Mouse (Mus musculus): ENCODE measurements around the gene Hnrnpab. TPM values are rescaled to one million over a fixed set of nuclear protein-coding genes. Genes with fewer than 3 reads are reported as not detected.
"Not testable (repeated sequence)": the region's sequence is repeated elsewhere in the genome, so short reads cannot be mapped to it uniquely, and the experiment has no call there.

Hnrnpab gene
- polyA plus RNA-seq, 1 experiment from 2014 or later, result 369 TPM

- no peak overlapping the region for H3K4me2 ChIP-seq (ENCODE audit: low read length)
- WGBS, result 84% methylated on average over 3 of the region's 3 CpGs
- no peaks in the 10 kb centered on the region for H3K27me3 ChIP-seq (ENCODE audit: control insufficient read depth, insufficient read depth, low read length)
- ATAC-seq (ENCODE audit: insufficient number of reproducible peaks, insufficient read depth, low FRiP score, low read depth), result no peak
- no peaks in the 10 kb centered on the region for H3K9me3 ChIP-seq (ENCODE audit: control insufficient read depth, low read length)
- no peak overlapping the region for H3K27ac ChIP-seq (replicated peaks in 1 of 2; ENCODE audit: control insufficient read depth in 1 of 2, insufficient read depth in 1 of 2, low read depth in 2 of 2, low read length in 2 of 2)
- peaks cover 2 to 11% of the 10 kb centered on the region in 2 experiments; a peak in 3 of 4 replicates for H3K4me1 ChIP-seq (ENCODE audit: control insufficient read depth in 2 of 2, insufficient read depth in 2 of 2, low read length in 2 of 2)
- H3K9ac ChIP-seq (ENCODE audit: low read length), result no peak overlapping the region
- no peak overlapping the region for H3K4me3 ChIP-seq (ENCODE audit: control insufficient read depth in 1 of 2, insufficient read depth in 1 of 2, low read depth in 1 of 2, low read length in 2 of 2)
- peaks cover 11% of the 10 kb centered on the region for H3K36me3 ChIP-seq (ENCODE audit: control insufficient read depth, insufficient read depth, low read length)
Observed at GRCm38 (mm10) chr11:51633721-51634120, 27.1 kb upstream of the Hnrnpab start.

DNA sequence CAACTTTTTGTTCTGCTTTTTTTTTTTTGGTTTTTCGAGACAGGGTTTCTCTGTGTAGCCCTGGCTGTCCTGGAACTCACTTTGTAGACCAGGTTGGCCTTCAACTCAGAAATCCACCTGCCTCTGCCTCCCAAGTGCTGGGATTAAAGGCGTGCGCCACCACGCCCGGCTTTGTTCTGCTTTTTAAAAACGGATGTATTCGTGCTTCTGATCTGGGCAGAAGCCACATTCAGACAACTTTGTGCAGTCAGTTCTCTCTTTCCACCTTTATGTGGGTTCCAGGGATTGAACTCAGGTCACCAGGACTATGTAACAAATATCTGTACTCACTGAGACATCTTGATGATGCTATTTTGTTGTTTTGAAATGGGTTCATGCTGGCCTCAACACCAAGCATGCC, 26.6 kb upstream of the Hnrnpab start:
- Histone ChIP-seq H3K36me3 (ENCODE audit: control insufficient read depth, insufficient read depth, low read length) (peaks cover 16% of the 10 kb centered on the region), H3K4me1 (ENCODE audit: control insufficient read depth in 2 of 2, insufficient read depth in 2 of 2, low read length in 2 of 2) (peaks cover under 1 to 11% of the 10 kb centered on the region in 2 experiments; a peak in 3 of 4 replicates)
- H3K27me3 ChIP-seq (ENCODE audit: control insufficient read depth, insufficient read depth, low read length); H3K9me3 ChIP-seq (ENCODE audit: control insufficient read depth, low read length); H3K4me2 ChIP-seq (ENCODE audit: low read length); H3K4me3 ChIP-seq (ENCODE audit: control insufficient read depth in 1 of 2, insufficient read depth in 1 of 2, low read depth in 1 of 2, low read length in 2 of 2); ATAC-seq (ENCODE audit: insufficient number of reproducible peaks, insufficient read depth, low FRiP score, low read depth); H3K9ac ChIP-seq (ENCODE audit: low read length); H3K27ac ChIP-seq (replicated peaks in 1 of 2; ENCODE audit: control insufficient read depth in 1 of 2, insufficient read depth in 1 of 2, low read depth in 2 of 2, low read length in 2 of 2): not testable (repeated sequence)
- 92% methylated on average over 7 of the region's 7 CpGs for WGBS

GRCm38 (mm10) chr11:51632130-51632753, 25.6 kb upstream of the Hnrnpab start:
- no peak for ATAC-seq (ENCODE audit: insufficient number of reproducible peaks, insufficient read depth, low FRiP score, low read depth)
- Histone ChIP-seq H3K36me3 (ENCODE audit: control insufficient read depth, insufficient read depth, low read length) (peaks cover 26% of the 10 kb centered on the region), H3K27ac (replicated peaks in 1 of 2; ENCODE audit: control insufficient read depth in 1 of 2, insufficient read depth in 1 of 2, low read depth in 2 of 2, low read length in 2 of 2) (no peak overlapping the region), H3K9me3 (ENCODE audit: control insufficient read depth, low read length) (no peaks in the 10 kb centered on the region), H3K4me1 (ENCODE audit: control insufficient read depth in 2 of 2, insufficient read depth in 2 of 2, low read length in 2 of 2) (peaks cover 0 to 8% of the 10 kb centered on the region in 2 experiments; a peak in 1 of 4 replicates), H3K27me3 (ENCODE audit: control insufficient read depth, insufficient read depth, low read length) (no peaks in the 10 kb centered on the region), H3K9ac (ENCODE audit: low read length) (no peak overlapping the region), H3K4me2 (ENCODE audit: low read length) (no peak overlapping the region), H3K4me3 (ENCODE audit: control insufficient read depth in 1 of 2, insufficient read depth in 1 of 2, low read depth in 1 of 2, low read length in 2 of 2) (no peak overlapping the region)
- 85% methylated on average over 6 of the region's 6 CpGs for WGBS

DNA sequence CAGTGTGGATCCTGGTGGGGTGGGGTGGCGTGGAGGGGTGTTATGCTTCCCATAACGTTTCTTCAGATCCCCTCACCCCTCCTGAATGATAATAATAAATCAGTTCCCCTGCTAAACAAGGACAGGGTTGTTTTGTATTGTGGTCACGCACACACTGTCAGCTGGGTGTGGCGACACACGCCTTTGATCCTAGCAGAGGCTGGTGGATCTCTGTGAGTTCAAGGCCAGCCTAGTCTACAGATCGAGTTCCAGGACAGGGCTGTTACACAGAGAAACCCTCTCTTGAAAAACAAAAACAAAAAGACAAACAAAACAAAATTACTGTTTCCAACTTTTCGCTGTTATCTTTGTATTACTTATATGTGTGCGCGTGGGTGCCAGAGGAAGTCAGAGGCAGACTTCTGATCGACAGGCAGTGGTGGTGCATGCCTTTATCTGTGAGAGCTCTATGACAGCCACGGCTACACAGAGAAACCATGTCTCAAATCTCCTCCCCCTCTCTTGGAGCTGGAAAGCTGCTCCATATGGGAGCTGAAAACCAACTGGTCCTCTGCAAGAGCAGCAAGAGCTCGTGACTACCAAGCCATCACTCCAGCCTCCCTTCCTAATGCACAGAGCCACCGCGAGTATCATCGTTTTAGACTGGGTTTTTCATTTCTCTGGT, 23.1 kb upstream of the Hnrnpab start:
- peaks cover 0 to 2% of the 10 kb centered on the region in 2 experiments; a peak in 1 of 4 replicates for H3K4me1 ChIP-seq (ENCODE audit: control insufficient read depth in 2 of 2, insufficient read depth in 2 of 2, low read length in 2 of 2)
- no peak overlapping the region for H3K4me3 ChIP-seq (ENCODE audit: control insufficient read depth in 1 of 2, insufficient read depth in 1 of 2, low read depth in 1 of 2, low read length in 2 of 2)
- no peak overlapping the region for H3K4me2 ChIP-seq (ENCODE audit: low read length)
- no peaks in the 10 kb centered on the region for H3K9me3 ChIP-seq (ENCODE audit: control insufficient read depth, low read length)
- H3K27ac ChIP-seq (replicated peaks in 1 of 2; ENCODE audit: control insufficient read depth in 1 of 2, insufficient read depth in 1 of 2, low read depth in 2 of 2, low read length in 2 of 2), result no peak overlapping the region
- H3K36me3 ChIP-seq (ENCODE audit: control insufficient read depth, insufficient read depth, low read length), result peaks cover 50% of the 10 kb centered on the region
- 75% methylated on average over 15 of the region's 15 CpGs for WGBS
- no peak for ATAC-seq (ENCODE audit: insufficient number of reproducible peaks, insufficient read depth, low FRiP score, low read depth)
- no peaks in the 10 kb centered on the region for H3K27me3 ChIP-seq (ENCODE audit: control insufficient read depth, insufficient read depth, low read length)
- H3K9ac ChIP-seq (ENCODE audit: low read length), result no peak overlapping the region

DNA sequence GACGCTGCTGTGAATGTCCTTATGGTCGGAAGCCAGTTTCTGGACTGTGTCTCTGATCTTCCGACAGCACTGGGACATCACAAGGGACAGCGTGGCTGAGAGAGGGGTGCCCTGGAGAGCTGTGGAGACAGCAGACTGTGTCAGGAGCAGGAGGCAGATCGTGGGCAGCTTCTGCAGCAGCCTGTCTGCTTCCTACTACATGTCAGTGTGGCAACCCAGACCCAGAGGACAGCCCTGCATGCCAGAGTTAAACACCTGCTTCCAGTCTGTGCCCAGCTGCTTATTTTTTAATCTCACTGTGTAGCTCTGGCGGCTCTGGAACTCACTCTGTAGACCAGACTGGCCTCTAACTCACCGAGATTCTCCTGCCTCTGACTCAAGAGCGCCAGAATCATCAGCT, 21.3 kb upstream of the Hnrnpab start:
- Histone ChIP-seq H3K4me1 (ENCODE audit: control insufficient read depth in 2 of 2, insufficient read depth in 2 of 2, low read length in 2 of 2) (no peaks in the 10 kb centered on the region), H3K4me3 (ENCODE audit: control insufficient read depth in 1 of 2, insufficient read depth in 1 of 2, low read depth in 1 of 2, low read length in 2 of 2) (no peak overlapping the region), H3K9ac (ENCODE audit: low read length) (no peak overlapping the region), H3K27ac (replicated peaks in 1 of 2; ENCODE audit: control insufficient read depth in 1 of 2, insufficient read depth in 1 of 2, low read depth in 2 of 2, low read length in 2 of 2) (no peak overlapping the region), H3K36me3 (ENCODE audit: control insufficient read depth, insufficient read depth, low read length) (peaks cover 65% of the 10 kb centered on the region), H3K27me3 (ENCODE audit: control insufficient read depth, insufficient read depth, low read length) (no peaks in the 10 kb centered on the region), H3K9me3 (ENCODE audit: control insufficient read depth, low read length) (no peaks in the 10 kb centered on the region), H3K4me2 (ENCODE audit: low read length) (no peak overlapping the region)
- no peak for ATAC-seq (ENCODE audit: insufficient number of reproducible peaks, insufficient read depth, low FRiP score, low read depth)
- WGBS, result 78% methylated on average over 8 of the region's 8 CpGs

GRCm38 (mm10) chr11:51627425-51627824, 20.8 kb upstream of the Hnrnpab start:
- ATAC-seq (ENCODE audit: insufficient number of reproducible peaks, insufficient read depth, low FRiP score, low read depth), result no peak
- H3K9ac ChIP-seq (ENCODE audit: low read length), result no peak overlapping the region
- 93% methylated on average over 9 of the region's 9 CpGs for WGBS
- no peak overlapping the region for H3K4me3 ChIP-seq (ENCODE audit: control insufficient read depth in 1 of 2, insufficient read depth in 1 of 2, low read depth in 1 of 2, low read length in 2 of 2)
- H3K4me2 ChIP-seq (ENCODE audit: low read length), result no peak overlapping the region
- no peak overlapping the region for H3K27ac ChIP-seq (replicated peaks in 1 of 2; ENCODE audit: control insufficient read depth in 1 of 2, insufficient read depth in 1 of 2, low read depth in 2 of 2, low read length in 2 of 2)
- peaks cover 70% of the 10 kb centered on the region for H3K36me3 ChIP-seq (ENCODE audit: control insufficient read depth, insufficient read depth, low read length)
- no peaks in the 10 kb centered on the region for H3K27me3 ChIP-seq (ENCODE audit: control insufficient read depth, insufficient read depth, low read length)
- no peaks in the 10 kb centered on the region for H3K9me3 ChIP-seq (ENCODE audit: control insufficient read depth, low read length)
- H3K4me1 ChIP-seq (ENCODE audit: control insufficient read depth in 2 of 2, insufficient read depth in 2 of 2, low read length in 2 of 2), result no peaks in the 10 kb centered on the region

DNA sequence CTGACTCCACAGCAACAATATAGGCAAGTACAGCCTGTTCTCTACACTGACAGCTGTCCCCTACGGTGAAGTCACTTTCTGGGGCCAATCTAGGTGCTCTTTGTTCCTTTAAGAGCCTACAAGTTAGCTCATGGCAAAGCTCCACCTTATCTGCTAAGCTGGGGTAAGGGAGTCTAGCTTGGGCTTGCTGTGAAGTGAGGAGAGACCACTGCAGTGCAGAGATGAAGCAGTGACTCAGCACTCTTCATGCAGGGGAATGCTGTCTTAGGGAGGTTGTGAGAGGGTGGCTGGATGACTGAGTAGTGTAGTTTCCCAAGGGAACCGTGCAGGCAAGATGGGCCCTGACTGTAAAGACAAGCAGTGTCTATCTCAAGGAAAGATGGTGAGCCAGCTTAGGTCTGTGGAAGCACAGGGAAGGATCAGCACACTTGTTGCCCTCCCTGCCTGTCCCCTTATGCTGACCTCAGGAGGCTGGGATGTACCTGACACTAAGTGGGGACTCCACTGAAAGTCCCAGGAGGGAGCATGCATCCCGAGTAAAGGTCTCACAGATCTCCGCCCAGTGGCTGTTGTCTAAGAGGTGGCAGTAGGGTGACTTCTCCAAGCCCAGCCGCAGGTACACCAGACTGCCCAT, 18.7 kb upstream of the Hnrnpab start:
- Histone ChIP-seq H3K27ac (replicated peaks in 1 of 2; ENCODE audit: control insufficient read depth in 1 of 2, insufficient read depth in 1 of 2, low read depth in 2 of 2, low read length in 2 of 2) (no peak overlapping the region), H3K9me3 (ENCODE audit: control insufficient read depth, low read length) (no peaks in the 10 kb centered on the region), H3K9ac (ENCODE audit: low read length) (no peak overlapping the region), H3K4me2 (ENCODE audit: low read length) (no peak overlapping the region), H3K4me3 (ENCODE audit: control insufficient read depth in 1 of 2, insufficient read depth in 1 of 2, low read depth in 1 of 2, low read length in 2 of 2) (no peak overlapping the region), H3K27me3 (ENCODE audit: control insufficient read depth, insufficient read depth, low read length) (no peaks in the 10 kb centered on the region), H3K36me3 (ENCODE audit: control insufficient read depth, insufficient read depth, low read length) (peaks cover 76% of the 10 kb centered on the region), H3K4me1 (ENCODE audit: control insufficient read depth in 2 of 2, insufficient read depth in 2 of 2, low read length in 2 of 2) (peaks cover 0 to 5% of the 10 kb centered on the region in 2 experiments; a peak in 2 of 4 replicates)
- no peak for ATAC-seq (ENCODE audit: insufficient number of reproducible peaks, insufficient read depth, low FRiP score, low read depth)
- 65% methylated on average over 5 of the region's 5 CpGs for WGBS

Data from heart, embryonic 14.5 days (tissue).